Mouse (Mus musculus) intestine, embryonic 15.5 days (tissue): ENCODE data around the gene Pfkfb3. TPM values are rescaled to one million over a fixed set of nuclear protein-coding genes. Genes with fewer than 3 reads are reported as not detected.
A peak's percentile ranks its signal among the peaks of the same experiment; 100 is the strongest.

Experiments used
- ATAC-seq: fragments of 200-750 bp; cut with Nextera tagmentation; 2 replicates; pipeline ENCODE4 v1.8.0; 2017; ENCODE audit warnings: moderate TSS enrichment, moderate library complexity
- H3K27ac ChIP-seq: fragments of 300-500 bp; sonication (generic); 2 replicates; pipeline ENCODE4 v1.5.1; 2015; ENCODE audit warnings: mild to moderate bottlenecking, inconsistent platforms
- H3K27me3 ChIP-seq: fragments of 300-500 bp; sonication (generic); replicated peaks from 2 replicates; pipeline ENCODE4 v1.6.1; 2015; ENCODE audit warnings: inconsistent platforms
- H3K36me3 ChIP-seq: fragments of 300-500 bp; sonication (generic); 2 replicates; pipeline ENCODE4 v1.6.1; 2015; ENCODE audit warnings: inconsistent platforms
- H3K4me1 ChIP-seq: fragments of 300-500 bp; sonication (generic); replicated peaks from 2 replicates; pipeline ENCODE4 v1.6.1; 2015; ENCODE audit warnings: inconsistent platforms
- H3K4me2 ChIP-seq: fragments of 300-500 bp; sonication (generic); replicated peaks from 2 replicates; pipeline ENCODE4 v1.6.1; 2015; ENCODE audit warnings: mild to moderate bottlenecking, inconsistent platforms
- H3K4me3 ChIP-seq: fragments of 300-500 bp; sonication (generic); replicated peaks from 2 replicates; pipeline ENCODE4 v1.5.1; 2015; ENCODE audit warnings: inconsistent platforms
- H3K9ac ChIP-seq: fragments of 300-500 bp; sonication (generic); 2 replicates; pipeline ENCODE4 v1.6.1; 2015; ENCODE audit warnings: inconsistent platforms
- H3K9me3 ChIP-seq: fragments of 300-500 bp; sonication (generic); 2 replicates; pipeline ENCODE4 v1.6.1; 2016; ENCODE audit warnings: inconsistent platforms
- WGBS: fragments of 180-500 bp; shearing (Covaris S2); methylation state at CpG from one replicate; pipeline ENCODE4 v1.1.7; 2015; 5-methylcytosine and 5-hydroxymethylcytosine counted together
- polyA plus RNA-seq: library from polyadenylated mRNA; unstranded; fragments of >200 nt; fragmentation: Nextera tagmentation; extraction: Ambion mirVana; gene quantifications from 2 replicates; pipeline ENCODE4 v1.2.1, GENCODE M21; 2015

Gene Pfkfb3
- polyA plus RNA-seq, 1 experiment from 2014 or later, result 18.9 TPM

DNA sequence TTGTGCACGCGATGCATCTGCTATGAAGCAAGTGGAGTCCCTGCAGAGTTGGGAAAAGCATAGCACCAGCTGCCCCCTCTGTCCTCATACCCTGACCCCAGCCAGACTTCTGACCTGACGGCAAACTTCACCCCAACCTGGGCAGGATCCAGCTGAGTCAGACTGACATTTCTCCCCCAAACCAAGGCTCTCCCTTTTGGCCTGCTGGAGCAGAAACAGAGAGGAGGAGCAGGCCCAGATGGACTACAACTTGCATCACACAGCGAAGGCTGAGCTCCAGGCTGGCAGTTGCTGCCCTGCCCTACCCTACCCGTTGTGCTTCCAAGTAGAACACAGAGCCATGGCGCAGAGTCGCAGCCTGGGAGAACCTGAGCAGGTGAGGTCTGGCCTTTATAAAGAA is 32.1 kb downstream of the Pfkfb3 start:
- Histone ChIP-seq H3K27me3 (no peaks in the 10 kb centered on the region), H3K9me3 (no peaks in the 10 kb centered on the region), H3K9ac (no peak overlapping the region), H3K4me2 (no peak overlapping the region), H3K27ac (no peak overlapping the region), H3K4me1 (no peaks in the 10 kb centered on the region), H3K4me3 (no peak overlapping the region), H3K36me3 (no peaks in the 10 kb centered on the region)
- ATAC-seq, result no peak
- WGBS, result 92% methylated on average over 7 of the region's 7 CpGs

DNA sequence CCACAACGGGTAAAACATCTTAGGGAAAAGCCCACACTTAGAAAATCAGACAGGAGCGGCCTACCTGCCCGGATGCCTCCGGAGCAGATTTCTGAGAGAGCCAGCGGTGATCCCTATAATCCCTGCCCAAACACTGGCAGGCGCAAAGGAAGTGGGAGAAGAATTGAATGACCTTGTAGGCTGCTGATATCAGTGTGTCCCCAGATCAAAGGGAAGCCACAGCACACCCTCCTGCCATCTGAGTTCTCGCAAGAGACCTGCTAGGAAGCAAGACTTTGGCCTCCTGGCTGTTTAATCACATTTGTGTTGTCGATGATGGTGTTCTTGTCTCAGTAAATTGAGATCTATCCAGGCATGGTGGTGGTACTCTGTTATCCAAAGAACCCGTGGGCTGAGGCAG is 33.1 kb downstream of the Pfkfb3 start:
- H3K4me1 ChIP-seq, result no peaks in the 10 kb centered on the region
- H3K9me3 ChIP-seq, result no peaks in the 10 kb centered on the region
- H3K27ac ChIP-seq, result no peak overlapping the region
- no peak overlapping the region for H3K4me3 ChIP-seq
- H3K27me3 ChIP-seq, result no peaks in the 10 kb centered on the region
- H3K4me2 ChIP-seq, result no peak overlapping the region
- ATAC-seq, result peak; percentile 71
- 60% methylated on average over 9 of the region's 9 CpGs for WGBS
- no peaks in the 10 kb centered on the region for H3K36me3 ChIP-seq
- no peak overlapping the region for H3K9ac ChIP-seq

DNA sequence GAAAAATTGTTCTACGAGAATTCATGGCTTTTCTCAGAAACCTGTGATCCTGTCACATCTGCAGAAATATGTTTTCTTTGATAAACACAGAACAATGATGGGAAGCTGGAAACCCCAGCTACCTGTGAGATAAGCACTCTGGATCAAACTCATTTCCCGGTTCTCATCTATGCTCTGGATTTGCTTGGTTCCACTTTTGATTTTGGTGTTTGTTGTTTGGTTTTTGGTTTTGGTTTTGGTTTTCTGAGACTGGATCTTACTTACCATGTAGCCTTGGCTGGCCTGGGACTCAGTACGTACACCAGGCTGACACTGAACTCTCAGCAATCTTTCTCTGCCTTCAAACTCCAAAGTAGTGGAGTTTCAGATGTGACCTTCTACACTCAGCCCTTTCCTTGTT is 38.0 kb downstream of the Pfkfb3 start:
- Histone ChIP-seq H3K4me3 (no peak overlapping the region), H3K36me3 (no peaks in the 10 kb centered on the region), H3K4me1 (peaks cover 4% of the 10 kb centered on the region; the same call in 1 of the 2 replicates), H3K4me2 (no peak overlapping the region), H3K27me3 (no peaks in the 10 kb centered on the region), H3K9me3 (no peaks in the 10 kb centered on the region), H3K27ac (no peak overlapping the region), H3K9ac (no peak overlapping the region)
- WGBS, result 81% methylated on average over 3 of the region's 3 CpGs
- ATAC-seq, result no peak

DNA sequence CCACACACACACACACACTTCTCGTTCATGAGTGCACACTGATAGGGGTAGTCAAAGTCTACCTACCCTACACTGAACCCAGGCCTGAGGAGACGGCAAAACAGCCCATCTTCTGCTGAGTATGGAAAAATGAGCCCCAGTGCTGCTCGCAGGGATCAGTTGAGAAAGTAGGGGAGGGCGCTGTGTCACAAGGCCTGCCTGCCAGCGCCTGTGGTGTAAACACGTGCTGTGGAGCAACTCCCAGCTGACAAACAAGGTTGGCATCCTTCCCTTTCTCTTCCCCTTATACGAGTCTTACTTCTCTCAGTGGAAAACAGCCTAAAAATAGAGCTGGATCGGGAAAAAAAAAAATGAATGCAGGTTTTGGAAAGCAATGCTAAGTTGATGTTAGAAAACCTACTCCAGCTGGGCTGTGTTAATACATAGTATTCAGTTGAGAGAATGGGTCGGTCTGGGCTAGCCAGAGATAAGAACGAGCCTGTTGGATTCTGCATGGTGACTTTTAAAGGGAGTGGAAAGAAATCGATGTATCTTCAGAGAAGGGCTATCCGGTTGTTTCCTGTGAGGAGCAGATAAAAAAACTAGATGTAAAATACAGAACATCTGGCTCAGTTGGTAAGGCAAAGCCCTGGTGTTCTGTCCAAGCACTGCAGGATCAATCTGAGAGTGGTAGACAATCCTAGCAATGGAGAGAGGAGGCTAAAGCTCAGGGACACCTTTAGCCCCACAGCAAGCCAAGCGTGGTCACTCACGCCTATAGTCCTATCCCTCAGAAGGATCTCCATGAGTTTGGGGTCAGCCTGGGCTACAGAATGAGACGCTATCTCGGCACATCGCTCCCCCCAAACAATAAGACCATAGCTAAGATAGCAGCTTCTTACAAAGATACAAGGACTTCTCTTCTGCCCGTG is 40.6 kb downstream of the Pfkfb3 start:
- H3K27me3 ChIP-seq, result no peaks in the 10 kb centered on the region
- 59% methylated on average over 18 of the region's 18 CpGs for WGBS
- H3K9ac ChIP-seq, result no peak overlapping the region
- H3K9me3 ChIP-seq, result no peaks in the 10 kb centered on the region
- H3K4me2 ChIP-seq, result no peak overlapping the region
- H3K27ac ChIP-seq, result no peak overlapping the region
- peaks cover 4% of the 10 kb centered on the region; the same call in 1 of the 2 replicates for H3K4me1 ChIP-seq
- no peak overlapping the region for H3K4me3 ChIP-seq
- no peaks in the 10 kb centered on the region for H3K36me3 ChIP-seq
- ATAC-seq, result peak; percentile 47; the same call in 1 of the 2 replicates

DNA sequence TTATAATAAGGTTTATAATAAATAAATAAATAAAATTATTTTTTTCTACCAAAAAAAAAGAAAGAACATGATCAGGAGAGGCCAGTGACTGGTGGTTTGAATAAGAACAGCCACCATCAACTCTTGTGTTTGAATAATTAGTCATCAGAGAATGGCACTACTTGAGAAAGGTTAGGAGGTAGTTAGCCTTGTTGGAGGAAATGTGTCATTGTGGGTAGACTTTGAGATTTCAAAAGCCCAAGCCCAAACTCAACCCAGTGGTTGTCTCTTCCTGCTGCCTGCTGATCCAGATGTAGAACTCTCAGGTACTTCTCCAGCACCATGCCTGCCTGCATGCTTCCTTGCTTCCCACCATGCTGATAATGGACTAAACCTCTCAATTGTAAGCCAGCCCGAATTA is 41.8 kb downstream of the Pfkfb3 start:
- Histone ChIP-seq H3K4me2 (no peak overlapping the region), H3K9me3 (no peaks in the 10 kb centered on the region), H3K4me3 (no peak overlapping the region), H3K36me3 (no peaks in the 10 kb centered on the region), H3K4me1 (peaks cover 4% of the 10 kb centered on the region; the same call in 1 of the 2 replicates), H3K27ac (no peak overlapping the region), H3K9ac (no peak overlapping the region), H3K27me3 (no peaks in the 10 kb centered on the region)
- ATAC-seq, result no peak
- 90% methylated on average over 1 of the region's 1 CpGs for whole genome bisulfite sequencing

DNA sequence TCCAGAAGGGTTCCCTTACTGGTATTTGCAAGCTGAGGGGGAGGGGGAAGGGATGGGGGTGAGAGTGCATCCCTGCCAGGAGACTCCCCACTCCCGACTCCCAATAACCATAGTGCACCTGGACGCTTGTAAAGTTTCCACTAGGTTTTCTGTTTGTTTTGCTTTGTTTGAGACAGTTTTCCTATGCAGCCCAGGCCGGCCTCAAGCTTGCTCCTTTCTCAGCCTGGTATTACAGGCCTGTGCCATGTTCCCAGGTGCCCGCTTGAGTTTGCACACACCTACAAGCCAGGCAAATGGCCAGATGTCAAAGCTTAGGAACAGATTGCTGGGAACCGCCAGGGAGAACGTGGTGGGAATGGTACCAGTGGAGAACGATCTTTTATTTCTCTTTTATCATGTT is 50.1 kb downstream of the Pfkfb3 start:
- no peaks in the 10 kb centered on the region for H3K9me3 ChIP-seq
- H3K4me1 ChIP-seq, result peaks cover 15% of the 10 kb centered on the region; the same call in 1 of the 2 replicates
- peak overlapping the region; percentile 68; the same call in 1 of the 2 replicates for H3K9ac ChIP-seq
- no peaks in the 10 kb centered on the region; the same call in 1 of the 2 replicates for H3K27me3 ChIP-seq
- 25% methylated on average over 7 of the region's 7 CpGs for WGBS
- H3K36me3 ChIP-seq, result no peaks in the 10 kb centered on the region
- H3K27ac ChIP-seq, result peak overlapping the region; percentile 88
- peak overlapping the region; percentile 63 for H3K4me3 ChIP-seq
- no peak for ATAC-seq
- peak overlapping the region; percentile 89 for H3K4me2 ChIP-seq

DNA sequence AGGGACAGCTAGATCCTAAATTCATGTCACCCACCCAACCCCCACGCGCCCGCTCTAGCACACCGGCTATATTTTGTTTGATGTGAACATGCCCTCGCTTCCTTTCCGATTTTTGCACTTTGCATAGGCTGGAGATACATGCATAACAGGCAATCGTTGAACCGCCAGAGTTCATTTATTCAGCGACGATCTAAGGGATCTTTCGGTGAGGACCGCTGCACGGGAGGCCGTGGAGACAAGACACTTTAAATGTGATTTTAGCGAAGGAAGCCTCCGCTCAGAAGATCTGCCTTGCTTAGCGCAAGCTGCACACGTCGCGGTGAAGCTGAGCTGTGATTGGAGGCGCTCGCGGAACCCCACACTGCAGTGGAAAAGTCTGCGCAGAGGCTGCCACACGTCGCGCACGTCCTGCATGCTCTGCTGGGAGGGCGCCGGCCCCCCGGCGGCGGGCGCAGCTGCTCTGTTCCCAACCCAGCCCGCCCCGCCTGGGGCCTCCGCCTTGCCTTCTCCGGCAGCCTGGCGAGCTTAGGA is 50.9 kb downstream of the Pfkfb3 start:
- H3K4me3 ChIP-seq, result peak overlapping the region; percentile 63
- peak; percentile 83 for ATAC-seq
- H3K27ac ChIP-seq, result peak overlapping the region; percentile 88
- WGBS, result under 1% methylated on average over 39 of the region's 39 CpGs
- no peaks in the 10 kb centered on the region for H3K36me3 ChIP-seq
- no peaks in the 10 kb centered on the region for H3K9me3 ChIP-seq
- peaks cover 15% of the 10 kb centered on the region; the same call in 1 of the 2 replicates for H3K4me1 ChIP-seq
- H3K9ac ChIP-seq, result peak overlapping the region; percentile 68
- H3K4me2 ChIP-seq, result peak overlapping the region; percentile 89
- no peaks in the 10 kb centered on the region; the same call in 1 of the 2 replicates for H3K27me3 ChIP-seq

DNA sequence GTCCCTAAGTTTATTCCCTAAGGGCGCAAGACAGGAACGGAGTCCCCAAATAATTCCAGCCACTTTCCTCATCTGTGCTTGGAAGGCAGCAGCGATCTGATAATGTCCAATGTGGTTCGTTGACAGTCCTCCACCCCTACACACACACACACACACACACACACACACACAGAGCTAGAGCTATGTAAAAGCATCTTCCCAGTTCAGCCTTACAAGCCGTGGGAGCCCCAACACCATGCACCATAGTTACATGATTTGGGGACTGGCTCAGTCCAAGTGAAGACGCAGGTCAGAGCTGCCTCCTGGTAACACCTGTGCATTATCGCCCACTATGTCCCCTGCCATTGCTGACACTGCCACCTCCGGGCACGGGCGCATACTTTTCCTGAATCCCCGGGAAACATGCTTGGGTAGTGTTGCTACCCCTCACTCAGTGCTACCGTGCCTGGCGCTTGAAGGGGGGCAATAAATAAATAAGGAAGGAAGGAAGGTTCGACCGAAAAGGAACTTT is 51.6 kb downstream of the Pfkfb3 start:
- peak overlapping the region; percentile 63 for H3K4me3 ChIP-seq
- H3K9ac ChIP-seq, result peak overlapping the region; percentile 68
- no peaks in the 10 kb centered on the region for H3K9me3 ChIP-seq
- peak overlapping the region; percentile 88 for H3K27ac ChIP-seq
- H3K36me3 ChIP-seq, result no peaks in the 10 kb centered on the region
- H3K4me2 ChIP-seq, result peak overlapping the region; percentile 89
- under 1% methylated on average over 15 of the region's 15 CpGs for WGBS
- peaks cover 15% of the 10 kb centered on the region; the same call in 1 of the 2 replicates for H3K4me1 ChIP-seq
- H3K27me3 ChIP-seq, result no peaks in the 10 kb centered on the region; the same call in 1 of the 2 replicates
- ATAC-seq, result peak; percentile 17

DNA sequence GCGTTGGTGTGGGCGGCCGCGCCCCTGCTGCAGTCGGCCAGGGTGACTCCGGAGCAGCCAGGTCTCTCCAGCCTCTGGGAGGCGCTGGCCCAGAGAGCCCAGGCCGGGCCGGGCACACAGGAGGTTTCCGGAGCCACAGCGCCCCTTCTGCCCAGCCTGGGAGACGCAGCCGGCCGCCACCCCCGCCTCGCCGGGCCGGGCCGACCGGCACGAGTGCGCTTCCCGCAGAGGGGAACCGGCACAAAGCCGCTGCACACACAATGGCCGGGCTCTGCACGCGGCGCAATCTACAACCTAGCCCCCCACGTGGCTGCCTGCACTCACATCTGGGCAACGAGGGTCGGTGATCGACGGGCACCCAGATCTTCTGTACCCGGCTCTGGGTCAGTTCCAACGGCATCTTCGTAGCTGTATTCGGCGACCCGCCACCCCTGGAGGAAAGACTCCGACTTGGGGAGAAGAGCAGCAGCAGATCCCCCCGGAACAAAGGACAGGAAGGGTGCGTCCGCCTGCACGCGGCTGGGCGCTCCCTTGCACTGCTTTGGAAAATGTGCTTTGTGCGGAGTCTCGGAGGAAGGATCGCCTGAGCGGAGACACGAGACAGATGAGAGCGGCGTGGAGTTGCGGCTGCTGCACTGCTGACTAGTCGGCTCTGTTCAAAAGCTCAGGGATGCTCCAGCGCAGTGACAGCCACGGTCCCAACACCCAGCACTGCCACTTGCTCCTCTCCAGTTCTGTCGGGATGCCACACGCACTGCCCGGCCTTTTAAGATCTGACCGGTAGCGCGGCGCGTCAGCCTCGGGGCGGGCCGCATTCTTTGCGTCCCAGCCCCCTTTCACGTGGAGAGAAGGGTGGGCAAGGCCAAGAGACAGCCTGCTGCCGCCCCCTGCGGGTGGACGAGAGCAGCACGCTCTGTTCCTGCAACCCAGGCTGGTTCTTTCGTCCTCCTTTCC is 52.3 kb downstream of the Pfkfb3 start:
- under 1% methylated on average over 71 of the region's 76 CpGs for WGBS
- Histone ChIP-seq H3K9me3 (no peaks in the 10 kb centered on the region), H3K36me3 (no peaks in the 10 kb centered on the region), H3K27me3 (no peaks in the 10 kb centered on the region; the same call in 1 of the 2 replicates), H3K9ac (peak overlapping the region; percentile 68), H3K4me2 (peak overlapping the region; percentile 89), H3K4me3 (peak overlapping the region; percentile 63), H3K27ac (peak overlapping the region; percentile 88), H3K4me1 (peaks cover 18% of the 10 kb centered on the region; the same call in 1 of the 2 replicates)
- peak; percentile 79 for ATAC-seq

DNA sequence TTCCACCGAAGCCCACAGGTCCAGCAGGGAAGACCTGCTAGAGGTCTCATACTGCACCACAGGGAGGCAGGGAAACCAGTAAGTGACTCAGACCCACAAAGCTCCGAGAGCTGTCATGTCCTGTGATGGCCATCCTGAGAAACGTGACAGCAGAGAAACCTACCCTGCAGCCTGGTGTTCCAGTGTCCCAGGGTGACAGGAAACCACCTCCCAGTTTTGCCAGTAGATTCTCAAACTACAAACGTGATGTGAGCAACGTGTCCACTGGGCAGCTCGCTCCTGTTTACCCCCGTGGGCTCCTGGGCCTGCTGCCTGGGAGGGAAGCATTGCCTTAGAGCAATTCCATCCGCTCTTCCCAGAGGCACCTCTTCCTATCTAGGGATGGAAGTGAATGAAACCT is 53.2 kb downstream of the Pfkfb3 start:
- H3K4me2 ChIP-seq, result peak overlapping the region; percentile 89
- H3K27me3 ChIP-seq, result no peaks in the 10 kb centered on the region; the same call in 1 of the 2 replicates
- no peaks in the 10 kb centered on the region for H3K36me3 ChIP-seq
- peak overlapping the region; percentile 63 for H3K4me3 ChIP-seq
- 10% methylated on average over 8 of the region's 8 CpGs for WGBS
- no peaks in the 10 kb centered on the region for H3K9me3 ChIP-seq
- no peak for ATAC-seq
- H3K4me1 ChIP-seq, result peaks cover 18% of the 10 kb centered on the region; the same call in 1 of the 2 replicates
- peak overlapping the region; percentile 68 for H3K9ac ChIP-seq
- peak overlapping the region; percentile 88; the same call in 1 of the 2 replicates for H3K27ac ChIP-seq

DNA sequence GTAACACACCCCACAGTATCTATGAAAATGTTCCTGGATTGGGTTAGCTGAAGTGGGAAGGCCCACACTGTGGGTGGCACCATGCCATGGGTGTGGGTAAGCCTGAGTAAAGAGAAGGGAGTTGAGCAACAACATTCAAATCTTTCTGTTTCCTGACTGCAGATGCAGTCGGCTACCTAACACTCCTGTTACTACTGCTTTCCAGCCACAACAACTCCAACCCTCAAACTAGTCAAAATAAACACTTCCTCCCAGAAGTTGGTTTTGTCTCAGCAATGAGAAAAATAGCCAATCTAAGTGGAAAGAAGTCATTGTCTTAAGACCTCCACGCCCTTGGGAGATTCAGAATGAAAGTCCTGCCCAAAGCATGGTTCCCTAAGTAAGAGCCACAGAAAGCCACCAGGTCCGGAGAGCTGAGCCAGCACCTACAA is 57.3 kb downstream of the Pfkfb3 start:
- ATAC-seq, result no peak
- Histone ChIP-seq H3K9me3 (no peaks in the 10 kb centered on the region), H3K27me3 (no peaks in the 10 kb centered on the region), H3K4me2 (no peak overlapping the region), H3K27ac (no peak overlapping the region), H3K4me3 (no peak overlapping the region), H3K9ac (no peak overlapping the region), H3K4me1 (peaks cover 11% of the 10 kb centered on the region; the same call in 1 of the 2 replicates), H3K36me3 (peaks cover 10% of the 10 kb centered on the region)
- 81% methylated on average over 3 of the region's 3 CpGs for WGBS
